Mouse (Mus musculus) hindbrain, embryonic 11.5 days (tissue): ENCODE results near the gene Ntn1. TPM values are rescaled to one million over a fixed set of nuclear protein-coding genes. Genes with fewer than 3 reads are reported as not detected.

ENCODE experiments used
- ATAC-seq: fragments of 200-750 bp; cut with Nextera tagmentation; 2 replicates; pipeline ENCODE4 v1.8.0; 2017; ENCODE audit warnings: mild to moderate bottlenecking, moderate TSS enrichment, moderate library complexity; ENCODE audit not compliant: low FRiP score
- DNase-seq: peaks from one replicate; pipeline ENCODE4 v3.0.0-alpha.2; 2015; ENCODE audit warnings: low spot score
- H3K27ac ChIP-seq: fragments of 300-500 bp; sonication (generic); 2 replicates; pipeline ENCODE4 v1.5.1; 2014; ENCODE audit warnings: mild to moderate bottlenecking, low read depth, low read length
- H3K27me3 ChIP-seq: fragments of 300-500 bp; sonication (generic); 2 replicates; pipeline ENCODE4 v1.6.1; 2014; ENCODE audit warnings: mild to moderate bottlenecking, low read length, moderate library complexity, mixed read lengths; ENCODE audit not compliant: control insufficient read depth, insufficient read depth
- H3K36me3 ChIP-seq: fragments of 300-500 bp; sonication (generic); 2 replicates; pipeline ENCODE4 v1.6.1; 2014; ENCODE audit warnings: mild to moderate bottlenecking, low read length, moderate library complexity, mixed read lengths; ENCODE audit not compliant: control insufficient read depth, insufficient read depth
- H3K4me1 ChIP-seq: fragments of 300-500 bp; sonication (generic); replicated peaks from 2 replicates; pipeline ENCODE4 v1.6.1; 2014; ENCODE audit warnings: low read length, mixed read lengths; ENCODE audit not compliant: control insufficient read depth, insufficient read depth
- H3K4me2 ChIP-seq: fragments of 300-500 bp; sonication (generic); replicated peaks from 2 replicates; pipeline ENCODE4 v1.6.1; 2014; ENCODE audit warnings: mild to moderate bottlenecking, low read depth, low read length
- H3K4me3 ChIP-seq: fragments of 300-500 bp; sonication (generic); 2 replicates; pipeline ENCODE4 v1.5.1; 2014; ENCODE audit warnings: low read depth, low read length
- H3K9ac ChIP-seq: fragments of 300-500 bp; sonication (generic); 2 replicates; pipeline ENCODE4 v1.6.1; 2014; ENCODE audit warnings: low read depth, low read length
- H3K9me3 ChIP-seq: fragments of 300-500 bp; sonication (generic); 2 replicates; pipeline ENCODE4 v1.6.1; 2016; ENCODE audit warnings: low read length; ENCODE audit not compliant: control insufficient read depth
- WGBS: fragments of 180-500 bp; shearing (Covaris S2); extraction: QIAGEN DNeasy Blood & Tissue Kit; methylation state at CpG from one replicate; pipeline ENCODE4 v1.1.7; 2014; 5-methylcytosine and 5-hydroxymethylcytosine counted together
- polyA plus RNA-seq: library from polyadenylated mRNA; unstranded; fragments of >200 nt; fragmentation: Nextera tagmentation; extraction: Ambion mirVana; gene quantifications from 2 replicates; pipeline ENCODE4 v1.2.1, GENCODE M21; 2014

The Ntn1 gene
- polyA plus RNA-seq, 1 experiment from 2014 or later = 11.9 TPM

DNA sequence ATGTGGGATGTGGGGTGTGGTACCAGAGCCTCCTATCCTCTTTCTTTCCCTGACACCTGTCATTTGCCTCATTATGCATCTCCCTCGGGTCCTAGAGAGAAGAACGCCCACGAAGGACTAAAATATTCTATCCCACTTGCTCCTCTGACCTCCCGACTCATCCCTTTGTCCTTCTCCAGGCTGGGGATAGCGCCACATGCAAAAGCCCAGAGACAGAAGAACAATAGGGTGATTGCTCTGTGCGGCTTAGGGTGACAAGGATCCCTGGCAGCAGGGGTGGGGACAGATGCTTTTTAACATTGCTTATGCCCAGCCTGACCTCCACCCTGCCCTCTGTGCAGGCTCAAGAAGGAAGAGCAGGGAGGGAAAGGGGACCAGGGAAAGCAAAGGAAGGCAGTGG is 152.7 kb downstream of the Ntn1 start:
- H3K4me3 ChIP-seq = no peak overlapping the region
- no peak overlapping the region for H3K27ac ChIP-seq
- 0 out of 2 replicates have a peak, but pooled peaks cover 2% of the 10 kb centered on the region for H3K4me1 ChIP-seq
- DNase-seq (peak; percentile 45), ATAC-seq (peak; percentile 59; the same call in 1 of the 2 replicates)
- peaks cover 19% of the 10 kb centered on the region for H3K27me3 ChIP-seq
- 33% methylated on average over 6 of the region's 6 CpGs for WGBS
- H3K9ac ChIP-seq = no peak overlapping the region
- H3K36me3 ChIP-seq = no peaks in the 10 kb centered on the region
- no peaks in the 10 kb centered on the region for H3K9me3 ChIP-seq
- H3K4me2 ChIP-seq = no peak overlapping the region

- Histone ChIP-seq H3K9me3 (no peaks in the 10 kb centered on the region), H3K4me2 (no peak overlapping the region), H3K27me3 (peaks cover 36% of the 10 kb centered on the region), H3K36me3 (no peaks in the 10 kb centered on the region), H3K4me3 (no peak overlapping the region), H3K4me1 (0 out of 2 replicates have a peak, but pooled peaks cover 4% of the 10 kb centered on the region), H3K9ac (no peak overlapping the region), H3K27ac (no peak overlapping the region)
- no peak for ATAC-seq
- no peak for DNase-seq
- 86% methylated on average over 5 of the region's 5 CpGs for WGBS
Measured at GRCm38 (mm10) chr11:68244992-68245261, 155.7 kb downstream of the Ntn1 start.

DNA sequence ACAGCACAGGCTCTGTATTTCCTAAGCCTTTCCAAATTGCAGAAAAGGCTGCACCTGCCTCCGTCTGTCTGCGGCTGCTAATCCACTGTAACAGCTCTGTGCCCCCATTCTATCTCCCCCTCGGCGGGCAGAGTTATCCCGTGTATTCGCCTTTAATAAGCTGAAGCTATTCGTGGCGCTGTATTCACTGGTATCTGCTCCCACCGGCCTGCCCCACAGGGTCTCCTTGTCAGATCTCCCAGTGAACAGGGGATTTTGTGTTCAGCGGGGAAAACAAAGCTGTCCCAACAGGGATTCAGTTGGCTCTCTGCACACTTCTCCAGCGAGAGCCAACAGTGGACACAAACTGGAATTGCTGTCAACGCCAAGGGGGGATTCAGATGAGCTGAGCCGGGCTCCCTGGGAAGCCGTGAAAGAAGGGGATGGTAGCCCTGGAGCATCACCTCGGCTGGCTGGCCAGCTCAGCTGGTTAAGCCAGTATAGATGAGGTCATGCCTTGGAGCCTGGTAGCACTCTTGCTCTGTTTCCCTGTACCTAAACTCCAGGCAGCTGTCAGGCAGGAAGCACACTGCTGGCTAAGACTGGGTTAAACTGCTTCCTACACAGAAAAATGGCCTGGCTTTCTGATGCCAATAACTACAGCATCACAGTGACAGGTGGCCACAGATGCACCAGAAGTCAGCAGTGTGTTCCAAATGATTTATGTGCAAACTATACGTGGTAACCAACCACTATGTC is 156.2 kb downstream of the Ntn1 start:
- Histone ChIP-seq H3K4me2 (no peak overlapping the region), H3K27ac (no peak overlapping the region), H3K9me3 (no peaks in the 10 kb centered on the region), H3K4me1 (0 out of 2 replicates have a peak, but pooled peaks cover 4% of the 10 kb centered on the region), H3K36me3 (no peaks in the 10 kb centered on the region), H3K4me3 (no peak overlapping the region), H3K27me3 (peaks cover 36% of the 10 kb centered on the region), H3K9ac (no peak overlapping the region)
- DNase-seq (no peak), ATAC-seq (no peak)
- 76% methylated on average over 16 of the region's 16 CpGs for WGBS

- no peak overlapping the region for H3K4me3 ChIP-seq
- ATAC-seq (peak; percentile 43), DNase-seq (peak; percentile 40)
- no peak overlapping the region for H3K9ac ChIP-seq
- H3K4me2 ChIP-seq = no peak overlapping the region
- no peak overlapping the region for H3K27ac ChIP-seq
- H3K36me3 ChIP-seq = no peaks in the 10 kb centered on the region
- 27% methylated on average over 5 of the region's 5 CpGs for WGBS
- H3K9me3 ChIP-seq = no peaks in the 10 kb centered on the region
- 0 out of 2 replicates have a peak, but pooled peaks cover 2% of the 10 kb centered on the region for H3K4me1 ChIP-seq
- peaks cover 50% of the 10 kb centered on the region for H3K27me3 ChIP-seq
Measured at GRCm38 (mm10) chr11:68239756-68240155, 160.9 kb downstream of the Ntn1 start.

- DNase-seq (no peak), ATAC-seq (no peak)
- WGBS = 84% methylated on average over 9 of the region's 9 CpGs
- Histone ChIP-seq H3K4me1 (peaks cover 9% of the 10 kb centered on the region), H3K27me3 (peaks cover 37% of the 10 kb centered on the region), H3K9ac (no peak overlapping the region), H3K4me3 (no peak overlapping the region), H3K4me2 (no peak overlapping the region), H3K27ac (no peak overlapping the region), H3K36me3 (no peaks in the 10 kb centered on the region), H3K9me3 (0 out of 2 replicates have a peak, but pooled peaks cover 3% of the 10 kb centered on the region)
Measured at GRCm38 (mm10) chr11:68233469-68233965, 167.1 kb downstream of the Ntn1 start.

DNA sequence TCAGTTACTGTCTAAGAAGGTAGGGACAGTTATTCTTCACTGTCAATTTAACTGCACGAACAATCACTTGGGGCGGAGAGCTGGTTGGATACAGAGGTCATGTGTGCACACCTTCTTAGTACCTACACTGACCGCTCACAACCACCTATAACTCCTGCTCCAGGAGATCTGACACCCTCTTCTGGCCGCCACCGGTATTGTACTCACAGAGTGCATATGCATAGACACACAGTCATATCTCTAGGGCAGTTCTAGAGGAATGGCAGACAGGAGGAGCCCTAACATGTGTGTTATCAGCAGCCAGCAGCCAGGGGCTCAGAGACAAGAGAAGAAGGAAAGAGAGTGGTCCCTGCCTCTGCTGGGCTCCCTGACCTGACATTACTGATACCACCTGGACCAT is 169.1 kb downstream of the Ntn1 start:
- Histone ChIP-seq H3K9me3 (0 out of 2 replicates have a peak, but pooled peaks cover 3% of the 10 kb centered on the region), H3K4me1 (peaks cover 13% of the 10 kb centered on the region), H3K36me3 (no peaks in the 10 kb centered on the region), H3K4me2 (no peak overlapping the region), H3K27me3 (peaks cover 28% of the 10 kb centered on the region), H3K9ac (no peak overlapping the region), H3K4me3 (no peak overlapping the region), H3K27ac (no peak overlapping the region)
- DNase-seq = no peak
- WGBS = 93% methylated on average over 5 of the region's 5 CpGs
- ATAC-seq = no peak

- ATAC-seq (no peak), DNase-seq (peak; percentile 43)
- 0 out of 2 replicates have a peak overlapping the region, but pooled peaks have one; percentile 2 for H3K9ac ChIP-seq
- H3K27me3 ChIP-seq = peaks cover 15% of the 10 kb centered on the region; the same call in 1 of the 2 replicates
- H3K36me3 ChIP-seq = no peaks in the 10 kb centered on the region
- H3K4me3 ChIP-seq = no peak overlapping the region
- 44% methylated on average over 18 of the region's 18 CpGs for WGBS
- peaks cover 13% of the 10 kb centered on the region for H3K4me1 ChIP-seq
- H3K4me2 ChIP-seq = no peak overlapping the region
- 0 out of 2 replicates have a peak, but pooled peaks cover 3% of the 10 kb centered on the region for H3K9me3 ChIP-seq
- H3K27ac ChIP-seq = 0 out of 2 replicates have a peak overlapping the region, but pooled peaks have one; percentile 4
Measured at GRCm38 (mm10) chr11:68228941-68229665, 171.5 kb downstream of the Ntn1 start.

- Histone ChIP-seq H3K4me1 (peaks cover 13% of the 10 kb centered on the region), H3K9ac (no peak overlapping the region), H3K27ac (no peak overlapping the region), H3K27me3 (peaks cover 7% of the 10 kb centered on the region; the same call in 1 of the 2 replicates), H3K9me3 (0 out of 2 replicates have a peak, but pooled peaks cover 3% of the 10 kb centered on the region), H3K36me3 (no peaks in the 10 kb centered on the region), H3K4me2 (no peak overlapping the region), H3K4me3 (no peak overlapping the region)
- ATAC-seq (no peak), DNase-seq (no peak)
- 77% methylated on average over 6 of the region's 6 CpGs for WGBS
Measured at GRCm38 (mm10) chr11:68227837-68228236, 172.8 kb downstream of the Ntn1 start.
